Mouse (Mus musculus): Measurements from ENCODE around the gene Nrxn3.

The Nrxn3 gene

DNA sequence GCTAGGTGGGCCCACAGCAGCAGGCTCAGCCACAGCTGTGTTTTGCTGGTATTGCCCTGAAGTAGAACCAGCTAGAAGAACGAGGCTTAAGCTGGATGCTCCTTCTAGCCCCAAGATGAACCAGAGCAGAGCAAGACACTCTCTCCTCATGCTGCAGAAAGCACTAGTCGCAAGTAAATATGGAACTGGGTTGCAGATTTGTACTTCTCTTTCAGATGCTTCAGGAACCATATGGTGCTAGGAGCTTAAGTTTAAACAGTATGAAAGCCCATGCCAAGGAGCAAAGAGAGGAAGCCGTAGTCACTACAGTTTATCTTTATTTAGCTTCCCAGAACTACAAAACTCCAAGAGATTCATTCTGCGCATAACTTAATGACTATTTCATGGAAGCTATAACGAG lies 1254.8 kb downstream of the Nrxn3 start:
- peak; percentile 10 for DNase-seq

- DNase-seq = no peak
Observed at GRCm38 (mm10) chr12:89979190-89979589, 1256.5 kb downstream of the Nrxn3 start.

- DNase-seq = no peak
Observed at GRCm38 (mm10) chr12:89982445-89982844, 1259.8 kb downstream of the Nrxn3 start.

DNA sequence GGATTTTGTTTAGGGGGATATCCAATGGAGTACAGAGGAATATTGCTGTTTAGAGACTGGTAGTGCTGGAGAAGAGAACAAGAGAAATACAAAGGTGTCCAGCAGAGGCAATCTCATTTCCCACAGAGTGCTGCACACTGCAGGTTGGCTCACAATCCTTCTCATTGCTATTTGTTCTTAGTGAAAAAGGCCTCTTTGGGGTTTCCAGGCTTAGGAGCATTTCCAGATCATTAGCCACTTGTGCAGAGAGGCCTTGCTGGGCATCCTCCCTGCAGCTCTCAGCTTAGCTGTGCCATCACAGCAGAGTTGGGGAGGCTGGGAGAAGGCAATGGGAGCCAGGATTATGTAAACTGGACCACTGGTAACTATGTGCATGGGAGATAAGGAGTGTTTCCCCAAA lies 1260.7 kb downstream of the Nrxn3 start:
- DNase-seq = no peak

DNA sequence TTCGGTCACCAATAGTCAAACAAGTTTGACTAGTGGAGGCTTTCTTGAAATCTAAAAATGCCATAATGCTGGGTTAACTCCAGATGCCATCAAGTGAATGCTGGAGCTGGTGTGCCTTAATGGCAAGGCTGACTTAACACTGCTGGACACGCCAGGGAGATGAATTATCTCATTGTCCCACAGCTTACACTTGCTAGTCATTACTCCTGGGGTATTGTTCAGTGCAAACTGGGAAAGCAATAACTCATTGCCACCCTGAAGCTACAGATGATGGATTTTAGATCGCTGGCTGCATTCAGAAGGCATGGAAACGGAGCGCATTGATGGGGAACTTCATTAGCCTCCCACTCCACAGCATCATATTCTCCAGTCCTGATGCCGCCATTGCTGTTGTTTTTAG lies 1263.5 kb downstream of the Nrxn3 start:
- no peak for DNase-seq

- DNase-seq = no peak
Observed at GRCm38 (mm10) chr12:89993273-89993672, 1270.6 kb downstream of the Nrxn3 start.

GRCm38 (mm10) chr12:89995392-89995791 lies 1272.7 kb downstream of the Nrxn3 start:
- DNase-seq = no peak

DNA sequence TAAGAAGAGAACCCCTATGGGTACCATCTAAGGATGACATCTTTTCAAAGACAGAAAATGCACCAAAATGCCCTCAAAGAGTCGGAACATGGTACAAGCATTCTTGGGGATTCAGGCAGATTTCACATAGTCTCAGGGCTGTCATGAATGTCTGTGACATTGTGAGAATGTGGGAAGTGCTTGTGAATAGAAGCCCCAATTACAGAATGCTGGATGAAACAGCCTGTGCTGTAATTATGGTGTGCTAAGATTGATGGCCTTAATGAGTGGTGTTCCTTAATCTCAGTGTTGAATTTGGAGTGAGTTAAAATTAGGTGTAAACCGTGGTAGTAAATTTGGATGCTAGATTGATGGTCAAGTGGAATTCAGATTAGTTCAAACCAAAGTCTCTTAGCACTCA lies 1287.6 kb downstream of the Nrxn3 start:
- DNase-seq = no peak

- no peak for DNase-seq
Observed at GRCm38 (mm10) chr12:90013958-90014357, 1291.3 kb downstream of the Nrxn3 start.

- DNase-seq = no peak
Observed at GRCm38 (mm10) chr12:90027023-90027422, 1304.3 kb downstream of the Nrxn3 start.

GRCm38 (mm10) chr12:90041038-90041437 lies 1318.4 kb downstream of the Nrxn3 start:
- no peak for DNase-seq

DNA sequence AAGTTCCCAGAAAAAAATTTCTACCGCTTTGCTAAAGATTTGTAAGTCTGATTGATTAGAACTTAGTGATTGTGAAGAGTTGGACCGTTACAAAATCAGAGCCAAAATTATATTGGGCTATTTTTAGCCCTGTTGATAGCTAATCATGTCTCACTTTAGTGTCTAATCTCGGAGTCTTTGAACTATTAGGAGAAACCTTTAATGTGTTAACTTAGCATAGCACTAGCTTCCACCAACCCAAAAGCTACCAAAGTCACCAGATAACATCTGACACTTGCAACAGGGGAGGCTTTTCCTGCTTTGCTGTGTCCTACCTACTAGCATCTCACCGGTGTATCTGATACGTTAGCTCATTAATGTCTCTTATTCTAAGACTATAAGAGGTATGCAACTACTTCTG lies 1333.6 kb downstream of the Nrxn3 start:
- DNase-seq = no peak

DNA sequence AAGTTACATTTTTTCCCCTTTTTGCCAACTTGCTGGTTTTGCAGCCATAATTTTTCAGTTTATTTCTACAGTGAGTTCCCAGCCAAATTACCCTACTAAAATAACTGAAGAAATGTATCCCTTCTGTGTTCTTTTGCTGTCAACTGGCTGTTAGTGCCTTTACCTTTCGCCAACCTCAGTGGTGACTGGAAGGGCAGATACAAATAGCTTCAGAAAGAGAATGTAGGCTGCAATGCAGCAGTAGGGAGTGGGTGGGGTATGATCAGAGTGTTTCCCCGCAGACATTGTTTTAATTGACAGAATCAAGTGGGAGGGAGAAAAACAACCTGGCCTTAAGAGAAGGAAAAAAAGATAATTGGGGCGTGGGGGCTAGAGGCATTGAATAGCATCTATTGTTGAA lies 1337.1 kb downstream of the Nrxn3 start:
- DNase-seq = peak; percentile 17

GRCm38 (mm10) chr12:90061312-90061711 lies 1338.6 kb downstream of the Nrxn3 start:
- no peak for DNase-seq

DNA sequence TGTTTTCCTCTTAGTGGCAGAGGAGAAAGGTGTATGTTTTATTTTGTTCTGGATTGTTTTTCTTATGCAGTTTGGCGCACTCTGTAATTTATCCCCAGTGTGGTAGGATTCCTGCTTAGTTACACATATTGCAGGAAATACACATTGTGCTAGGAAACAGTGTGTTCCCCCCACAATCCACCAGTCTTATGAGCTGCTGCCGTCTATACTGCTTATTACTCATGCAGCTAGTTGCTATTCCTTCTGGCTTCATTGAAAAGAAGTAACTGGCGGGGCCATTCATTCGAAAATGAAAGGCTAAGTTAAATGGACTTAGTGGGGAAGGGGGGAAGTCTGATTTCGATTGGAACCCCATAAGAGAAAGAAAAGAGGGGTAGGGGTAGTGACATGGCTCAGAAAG lies 1339.5 kb downstream of the Nrxn3 start:
- DNase-seq = no peak

DNA sequence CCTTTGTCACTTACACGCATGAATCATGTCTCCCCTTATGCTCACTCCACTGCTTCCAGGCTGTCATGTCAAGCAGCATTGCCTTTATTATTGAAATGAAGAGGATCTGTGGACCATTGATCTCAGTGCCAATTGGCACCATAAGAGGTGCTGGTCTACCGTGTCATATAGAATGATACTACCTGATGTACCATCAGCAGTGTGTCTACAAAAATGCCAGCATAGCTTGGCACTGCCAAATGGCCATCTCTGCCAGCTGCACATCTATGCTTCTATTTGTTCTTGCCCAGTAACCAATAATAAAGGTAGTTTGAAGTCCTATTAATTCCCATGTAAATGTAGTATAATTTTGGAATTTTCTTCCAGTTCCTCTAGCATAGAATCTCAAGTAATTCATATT lies 1340.8 kb downstream of the Nrxn3 start:
- no peak for DNase-seq

GRCm38 (mm10) chr12:90085862-90086261 lies 1363.2 kb downstream of the Nrxn3 start:
- no peak for DNase-seq

DNA sequence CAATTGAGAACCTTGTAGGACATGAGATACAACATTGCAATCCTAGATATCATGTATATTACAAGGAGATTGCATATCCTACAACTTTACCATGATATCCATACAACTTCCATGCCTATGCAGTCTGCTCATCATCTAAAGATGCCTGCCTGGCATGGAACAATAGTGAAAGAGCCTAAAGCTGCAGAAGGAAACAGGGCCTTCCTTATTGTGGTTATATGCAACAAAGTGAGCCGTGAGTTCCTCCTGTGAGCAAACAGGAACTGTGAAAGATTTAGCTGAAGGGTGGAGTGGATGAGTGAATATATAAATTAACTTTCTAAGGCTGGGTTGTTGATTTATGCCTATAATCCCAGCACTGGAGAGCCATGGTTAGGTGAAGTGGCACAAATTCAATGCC lies 1373.1 kb downstream of the Nrxn3 start:
- DNase-seq = no peak

DNA sequence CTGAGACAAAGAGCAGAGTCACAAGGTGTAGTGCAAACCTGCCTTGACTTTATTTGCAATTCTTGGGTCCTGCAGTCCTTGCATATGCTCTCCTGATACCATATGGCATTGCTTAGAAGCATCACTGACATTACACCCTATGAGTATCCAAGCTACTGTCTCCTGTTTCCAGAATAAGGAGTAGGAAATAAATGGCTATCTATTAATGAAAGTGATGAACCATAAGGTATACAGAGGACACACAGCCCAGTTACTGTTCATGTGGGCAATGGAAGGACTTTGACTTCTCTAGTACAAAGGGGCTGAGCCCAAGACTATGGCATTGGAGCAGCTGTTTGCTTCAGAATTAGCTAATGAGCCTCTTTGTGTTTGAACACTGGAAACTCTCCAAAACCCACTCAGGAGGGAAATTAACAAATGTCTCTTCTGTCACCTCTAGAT lies 1390.7 kb downstream of the Nrxn3 start:
- DNase-seq = no peak

GRCm38 (mm10) chr12:90131927-90132869 lies 1409.5 kb downstream of the Nrxn3 start:
- no peak for DNase-seq

DNA sequence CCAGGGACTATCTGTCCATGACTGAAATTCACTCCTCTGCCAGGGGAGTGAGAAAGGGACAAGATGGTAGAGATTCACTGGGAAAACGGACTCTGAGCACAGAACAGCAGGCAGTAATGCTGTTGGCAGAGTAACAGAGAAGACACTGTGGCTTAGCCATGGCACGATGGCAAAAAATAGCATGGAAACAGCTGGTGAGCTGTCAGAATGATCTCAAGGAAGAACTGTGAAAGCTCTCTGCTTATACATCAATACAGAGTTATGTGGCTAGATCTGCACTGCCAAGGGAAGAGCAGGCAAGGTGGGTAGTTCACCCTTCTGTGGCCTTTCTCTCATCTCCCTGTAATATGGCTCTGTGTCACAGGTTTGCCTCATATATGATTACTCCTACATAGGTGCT lies 1419.3 kb downstream of the Nrxn3 start:
- DNase-seq = peak; percentile 66

DNA sequence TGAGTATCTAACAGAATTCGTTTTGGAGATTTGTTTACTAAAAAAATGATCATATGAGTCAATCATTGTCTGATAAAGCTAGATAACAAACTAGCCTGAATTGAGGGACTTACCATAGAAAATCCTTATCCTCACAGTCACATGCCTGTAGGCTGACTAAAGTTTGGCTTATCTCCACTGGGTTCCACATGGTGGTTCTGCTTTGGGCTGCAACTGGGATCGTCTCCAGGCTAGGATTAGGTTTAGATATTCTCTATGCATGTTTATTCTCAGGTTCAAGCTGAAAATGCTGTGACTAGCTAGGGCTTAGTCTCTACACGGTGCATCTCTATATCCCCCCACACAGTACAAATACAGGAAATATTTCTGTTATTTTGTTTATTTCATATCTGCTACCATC lies 1421.6 kb downstream of the Nrxn3 start:
- DNase-seq = no peak

DNA sequence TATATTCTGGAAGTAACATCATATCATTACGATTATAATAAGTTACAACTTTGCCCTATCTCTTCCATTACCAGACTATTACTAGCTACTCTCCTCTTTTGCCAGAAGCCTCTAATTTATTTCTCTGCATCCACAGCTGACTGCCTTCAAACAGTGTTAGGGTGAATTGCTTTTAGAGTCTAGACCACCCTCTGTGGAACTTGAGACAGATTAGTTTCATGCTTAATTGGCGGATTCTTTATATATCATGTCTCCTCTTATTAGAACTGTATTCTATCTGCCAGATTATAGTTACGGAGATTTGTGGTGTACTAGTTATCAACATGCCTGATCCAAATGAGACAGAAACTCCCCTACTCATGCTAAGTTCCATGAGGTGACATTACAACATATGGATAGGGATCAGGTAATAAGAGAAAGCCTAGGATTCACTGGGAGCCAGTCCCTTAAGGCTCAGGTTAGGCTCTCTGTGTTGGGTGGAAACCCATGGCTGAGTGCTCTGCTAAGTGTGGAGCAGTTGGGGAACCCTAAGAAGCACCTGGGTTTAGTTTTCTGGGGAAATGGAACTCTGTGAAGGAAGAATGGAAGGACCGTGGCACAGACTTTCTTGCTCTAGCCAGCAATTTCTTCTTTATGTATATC lies 1435.6 kb downstream of the Nrxn3 start:
- DNase-seq = no peak

DNA sequence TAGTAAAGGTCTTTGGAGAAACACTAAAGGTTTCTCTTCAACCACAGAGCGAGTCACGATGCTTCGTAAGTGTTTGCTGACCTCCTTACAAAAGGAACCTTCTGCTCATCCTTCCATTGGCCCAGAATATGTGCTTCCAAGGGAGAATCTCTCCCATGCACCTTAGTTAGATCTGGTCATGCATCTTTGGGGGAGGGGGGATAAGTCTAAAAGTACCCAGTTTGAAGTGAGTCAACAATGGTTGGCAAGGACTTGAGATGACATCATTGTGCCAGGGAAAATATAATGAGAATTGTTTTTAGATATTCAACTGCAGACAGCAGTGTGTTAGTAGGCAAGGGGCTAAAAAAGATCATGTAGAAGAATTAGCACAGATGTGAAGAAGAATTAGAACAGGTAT lies 1437.2 kb downstream of the Nrxn3 start:
- no peak for DNase-seq
